Mouse (Mus musculus) gastrocnemius, postnatal 10 days (tissue): Measurements from ENCODE around the gene Tmem229b. TPM values are rescaled to one million over a fixed set of nuclear protein-coding genes. Genes with fewer than 3 reads are reported as not detected.
A peak's percentile ranks its signal among the peaks of the same experiment; 100 is the strongest.
"Not testable (repeated sequence)": the region's sequence is repeated elsewhere in the genome, so short reads cannot be mapped to it uniquely, and the experiment has no call there.

Source experiments
- DNase-seq: peaks from one replicate; pipeline ENCODE4 v3.0.0; 2021; ENCODE audit warnings: mixed read lengths
- long read RNA-seq, 2 experiments: library from polyadenylated mRNA; stranded (forward); transcript quantifications; one replicate each; pipeline ENCODE4 v2.0.0; 2021
- total RNA-seq, 2 experiments: library from RNA; stranded (reverse); gene quantifications; 2 replicates each; pipeline ENCODE4 v1.2.3; 2021

The Tmem229b gene
- 1 to 10 TPM; 8.5 to 9.5 TPM for total RNA-seq
- long read RNA-seq, experiment 1, partial matches to known transcripts: 0 of 7 reads
- long read RNA-seq, experiment 1, other reads (novel, unspliced or antisense): 7 of 7 reads
- long read RNA-seq, experiment 2, partial matches to known transcripts: 1 of 13 reads
- long read RNA-seq, experiment 2, other reads (novel, unspliced or antisense): 10 of 13 reads

- DNase-seq: no peak
Observed at GRCm38 (mm10) chr12:79007126-79007753, at the start of gene Tmem229b. Gene Tmem229b (minus strand): TSS chr12:79007627.

GRCm38 (mm10) chr12:79055276-79055675 lies 47.8 kb upstream of the Tmem229b start:
- no peak for DNase-seq

- DNase-seq: no peak
Observed at GRCm38 (mm10) chr12:79052073-79052472, 44.6 kb upstream of the Tmem229b start.

- no peak for DNase-seq
Observed at GRCm38 (mm10) chr12:79050545-79051212, 43.3 kb upstream of the Tmem229b start.

- no peak for DNase-seq
Observed at GRCm38 (mm10) chr12:79049807-79050206, 42.4 kb upstream of the Tmem229b start.

GRCm38 (mm10) chr12:79048898-79049297 lies 41.5 kb upstream of the Tmem229b start:
- no peak for DNase-seq

- DNase-seq: no peak
Observed at GRCm38 (mm10) chr12:79047203-79047602, 39.8 kb upstream of the Tmem229b start.

- no peak for DNase-seq
Observed at GRCm38 (mm10) chr12:79046171-79046570, 38.7 kb upstream of the Tmem229b start.

GRCm38 (mm10) chr12:79044668-79045067 lies 37.2 kb upstream of the Tmem229b start:
- DNase-seq: peak; percentile 42

- no peak for DNase-seq
Observed at GRCm38 (mm10) chr12:79041436-79041835, 34.0 kb upstream of the Tmem229b start.

- no peak for DNase-seq
Observed at GRCm38 (mm10) chr12:79040201-79040827, 32.9 kb upstream of the Tmem229b start.

GRCm38 (mm10) chr12:79039708-79040107 lies 32.3 kb upstream of the Tmem229b start:
- DNase-seq: no peak

GRCm38 (mm10) chr12:79035349-79035748 lies 27.9 kb upstream of the Tmem229b start:
- DNase-seq: no peak

GRCm38 (mm10) chr12:79034331-79034730 lies 26.9 kb upstream of the Tmem229b start:
- DNase-seq: no peak

- peak; percentile 53 for DNase-seq
Observed at GRCm38 (mm10) chr12:79028911-79029861, 21.8 kb upstream of the Tmem229b start, which contains the start of gene Plekhh1. Gene Plekhh1 (plus strand): TSS chr12:79029163.

- DNase-seq: not testable (repeated sequence)
Observed at GRCm38 (mm10) chr12:79027526-79027925, 20.1 kb upstream of the Tmem229b start.

- DNase-seq: peak; percentile 53
Observed at GRCm38 (mm10) chr12:79022882-79023281, 15.5 kb upstream of the Tmem229b start.

- DNase-seq: no peak
Observed at GRCm38 (mm10) chr12:79021902-79022301, 14.5 kb upstream of the Tmem229b start.

- DNase-seq: no peak
Observed at GRCm38 (mm10) chr12:79017994-79018399, 10.6 kb upstream of the Tmem229b start.

GRCm38 (mm10) chr12:79016109-79016508 lies 8.7 kb upstream of the Tmem229b start:
- DNase-seq: no peak

GRCm38 (mm10) chr12:79010569-79010968 lies 3.1 kb upstream of the Tmem229b start:
- DNase-seq: no peak
